Mouse (Mus musculus): ENCODE results near the gene Arrdc2. TPM values are rescaled to one million over a fixed set of nuclear protein-coding genes. Genes with fewer than 3 reads are reported as not detected.

Gene Arrdc2
- total and polyA plus RNA-seq, 3 experiments: 13.1 to 22.5 TPM; not detected in 1

- Histone ChIP-seq H3K9ac (ENCODE audit: control insufficient read depth, low read depth, low read length, poor library complexity, severe bottlenecking) (peak within 1 kb of the TSS; percentile 69), H3K4me1 (ENCODE audit: control insufficient read depth in 1 of 2, insufficient read depth in 2 of 2, low read length in 2 of 2) (peaks cover 0 to 5% of the 10 kb centered on the region in 2 experiments; a peak in 1 of 4 replicates), H3K27ac (ENCODE audit: control insufficient read depth, low read depth, low read length) (peak within 1 kb of the TSS; percentile 18; the same call in 1 of the 2 replicates), H3K4me3 (ENCODE audit: control insufficient read depth in 1 of 2, insufficient read depth in 1 of 2, low read depth in 2 of 2, low read length in 2 of 2) (peak within 1 kb of the TSS; percentile 55 to 57), H3K27me3 (ENCODE audit: control insufficient read depth in 1 of 2, insufficient read depth in 2 of 2, low read length in 2 of 2) (no peaks in the 10 kb centered on the region), H3K79me2 (ENCODE audit: control insufficient read depth, insufficient read depth, low read length, poor library complexity) (no peaks in the 10 kb centered on the region; the same call in 1 of the 2 replicates), H3K9me3 (replicated peaks; ENCODE audit: insufficient read depth, low read length) (no peaks in the 10 kb centered on the region), H3K36me3 (ENCODE audit: control insufficient read depth in 1 of 2, insufficient read depth in 2 of 2, low read length in 2 of 2) (peaks cover 0 to 2% of the 10 kb centered on the region in 2 experiments; a peak in 1 of 4 replicates)
- TF ChIP-seq E2F4 (IDR thresholded peaks at IDR 0.05; ENCODE audit: borderline replicate concordance, low read depth, low read length) (no peak), MEF2A (IDR thresholded peaks at IDR 0.05; ENCODE audit: extremely low read depth, insufficient replicate concordance, low read depth, low read length, poor library complexity, severe bottlenecking) (no peak), UBTF (IDR thresholded peaks at IDR 0.05; ENCODE audit: borderline replicate concordance, insufficient read depth, low read depth, low read length) (no peak), NELFE (IDR thresholded peaks at IDR 0.05; ENCODE audit: low read depth, low read length) (no peak), MXI1 (IDR thresholded peaks at IDR 0.05; ENCODE audit: low read depth, low read length) (no peak), TCF12 (IDR thresholded peaks at IDR 0.05; ENCODE audit: low read depth, low read length) (no peak)
- DNase-seq (ENCODE audit: low read depth, low spot score): no peak
Observed at GRCm38 (mm10) chr8:70862824-70863641, 23.5 kb upstream of the Arrdc2 start, which contains the start of gene Kcnn1. TSS of gene Kcnn1 (minus strand) at chr8:70863258.

- Histone ChIP-seq H3K36me3 (ENCODE audit: control insufficient read depth in 1 of 2, insufficient read depth in 2 of 2, low read length in 2 of 2) (no peaks in the 10 kb centered on the region; a peak in 1 of 4 replicates), H3K79me2 (ENCODE audit: control insufficient read depth, insufficient read depth, low read length, poor library complexity) (no peaks in the 10 kb centered on the region; the same call in 1 of the 2 replicates), H3K4me3 (ENCODE audit: control insufficient read depth in 1 of 2, insufficient read depth in 1 of 2, low read depth in 2 of 2, low read length in 2 of 2) (no peak overlapping the region), H3K27me3 (ENCODE audit: control insufficient read depth in 1 of 2, insufficient read depth in 2 of 2, low read length in 2 of 2) (no peaks in the 10 kb centered on the region), H3K27ac (ENCODE audit: control insufficient read depth, low read depth, low read length) (no peak overlapping the region), H3K9me3 (replicated peaks; ENCODE audit: insufficient read depth, low read length) (no peaks in the 10 kb centered on the region), H3K9ac (ENCODE audit: control insufficient read depth, low read depth, low read length, poor library complexity, severe bottlenecking) (no peak overlapping the region), H3K4me1 (ENCODE audit: control insufficient read depth in 1 of 2, insufficient read depth in 2 of 2, low read length in 2 of 2) (peaks cover 0 to 14% of the 10 kb centered on the region in 2 experiments; a peak in 2 of 4 replicates)
- no peak for TF ChIP-seq TAL1 (IDR thresholded peaks at IDR 0.05; ENCODE audit: low read length)
- TF ChIP-seq USF1 (IDR thresholded peaks at IDR 0.05; ENCODE audit: low read depth, low read length): peak; percentile 61
- DNase-seq (ENCODE audit: low read depth, low spot score): no peak
Observed at GRCm38 (mm10) chr8:70857516-70857915, 18.0 kb upstream of the Arrdc2 start.

GRCm38 (mm10) chr8:70856541-70857197 is 17.1 kb upstream of the Arrdc2 start:
- Histone ChIP-seq H3K27ac (ENCODE audit: control insufficient read depth, low read depth, low read length) (no peak overlapping the region), H3K4me3 (ENCODE audit: control insufficient read depth in 1 of 2, insufficient read depth in 1 of 2, low read depth in 2 of 2, low read length in 2 of 2) (peak overlapping the region; percentile 67 to 95)
- peak; percentile 78 for DNase-seq (ENCODE audit: low read depth, low spot score)
- TF ChIP-seq BHLHE40 (IDR thresholded peaks at IDR 0.05; ENCODE audit: borderline replicate concordance, low read depth, low read length): no peak
- TF ChIP-seq ZC3H11A (IDR thresholded peaks at IDR 0.05; ENCODE audit: low read depth, low read length): no peak
- no peak for TF ChIP-seq GABPA (IDR thresholded peaks at IDR 0.05; ENCODE audit: low read depth, low read length)
- no peak for TF ChIP-seq UBTF (IDR thresholded peaks at IDR 0.05; ENCODE audit: borderline replicate concordance, insufficient read depth, low read depth, low read length)
- TF ChIP-seq TCF12 (IDR thresholded peaks at IDR 0.05; ENCODE audit: low read depth, low read length): no peak
- TF ChIP-seq MXI1 (IDR thresholded peaks at IDR 0.05; ENCODE audit: low read depth, low read length): peak; percentile 52
- TF ChIP-seq TBP (IDR thresholded peaks at IDR 0.05; ENCODE audit: low read depth, low read length): no peak
- peak; percentile 69; the same call in 1 of the 2 replicates for TF ChIP-seq MAZ (IDR thresholded peaks at IDR 0.05; ENCODE audit: low read depth, low read length)
- TF ChIP-seq POLR2AphosphoS2 (IDR thresholded peaks at IDR 0.05; ENCODE audit: low read length): no peak
- TF ChIP-seq ELF1 (IDR thresholded peaks at IDR 0.05; ENCODE audit: low read depth, low read length): no peak
- TF ChIP-seq CTCF (IDR thresholded peaks at IDR 0.05 in 2 of 3, conservative IDR thresholded peaks at IDR 0.05 in 1 of 3; ENCODE audit: control insufficient read depth in 1 of 3, insufficient read depth in 1 of 3, low read depth in 2 of 3, low read length in 3 of 3, poor library complexity in 1 of 3, severe bottlenecking in 1 of 3): no peak
- TF ChIP-seq KAT2A (conservative IDR thresholded peaks at IDR 0.05; ENCODE audit: low read depth, low read length): no peak
- no peak for TF ChIP-seq POLR2AphosphoS5 (IDR thresholded peaks at IDR 0.05; ENCODE audit: borderline replicate concordance, low read depth, low read length)
- no peak for TF ChIP-seq ZNF384 (IDR thresholded peaks at IDR 0.05; ENCODE audit: low read depth, low read length)
- no peak for TF ChIP-seq MYB (IDR thresholded peaks at IDR 0.05; ENCODE audit: low read depth, low read length)
- no peak for TF ChIP-seq CHD1 (IDR thresholded peaks at IDR 0.05; ENCODE audit: low read depth, low read length)

More at GRCm38 (mm10) chr8:70856541-70857197, 17.1 kb upstream of the Arrdc2 start:
- H3K27me3 ChIP-seq (ENCODE audit: control insufficient read depth in 1 of 2, insufficient read depth in 2 of 2, low read length in 2 of 2): no peaks in the 10 kb centered on the region
- H3K36me3 ChIP-seq (ENCODE audit: control insufficient read depth in 1 of 2, insufficient read depth in 2 of 2, low read length in 2 of 2): no peaks in the 10 kb centered on the region; a peak in 1 of 4 replicates
- H3K9me3 ChIP-seq (replicated peaks; ENCODE audit: insufficient read depth, low read length): no peaks in the 10 kb centered on the region
- no peaks in the 10 kb centered on the region; the same call in 1 of the 2 replicates for H3K79me2 ChIP-seq (ENCODE audit: control insufficient read depth, insufficient read depth, low read length, poor library complexity)
- peak overlapping the region; percentile 57 for H3K9ac ChIP-seq (ENCODE audit: control insufficient read depth, low read depth, low read length, poor library complexity, severe bottlenecking)
- peaks cover 0 to 16% of the 10 kb centered on the region in 2 experiments; a peak in 3 of 4 replicates for H3K4me1 ChIP-seq (ENCODE audit: control insufficient read depth in 1 of 2, insufficient read depth in 2 of 2, low read length in 2 of 2)

All from MEL (cell line).